Mouse (Mus musculus) limb, embryonic 11.5 days (tissue): ENCODE measurements around the gene Zfp160. TPM values are rescaled to one million over a fixed set of nuclear protein-coding genes. Genes with fewer than 3 reads are reported as not detected.

Source experiments
- ATAC-seq: fragments of 200-750 bp; cut with Nextera tagmentation; 2 replicates; pipeline ENCODE4 v1.8.0; 2017; ENCODE audit warnings: low read depth; ENCODE audit not compliant: insufficient number of reproducible peaks, low FRiP score, low TSS enrichment
- DNase-seq: peaks from one replicate; pipeline ENCODE4 v3.0.0-alpha.2; 2015; ENCODE audit warnings: low spot score
- H3K27ac ChIP-seq: fragments of 300-500 bp; sonication (generic); replicated peaks from 2 replicates; pipeline ENCODE4 v1.5.1; 2014; ENCODE audit warnings: low read depth, mild to moderate bottlenecking, low read length
- H3K27me3 ChIP-seq: fragments of 300-500 bp; sonication (generic); 2 replicates; pipeline ENCODE4 v1.6.1; 2014; ENCODE audit warnings: mild to moderate bottlenecking, low read length, mixed read lengths; ENCODE audit not compliant: control insufficient read depth, insufficient read depth
- H3K36me3 ChIP-seq: fragments of 300-500 bp; sonication (generic); 2 replicates; pipeline ENCODE4 v1.6.1; 2014; ENCODE audit warnings: mild to moderate bottlenecking, low read length, moderate library complexity, mixed read lengths; ENCODE audit not compliant: control insufficient read depth, insufficient read depth
- H3K4me1 ChIP-seq: fragments of 300-500 bp; sonication (generic); 2 replicates; pipeline ENCODE4 v1.6.1; 2014; ENCODE audit warnings: low read length, mixed read lengths; ENCODE audit not compliant: control insufficient read depth, insufficient read depth
- H3K4me2 ChIP-seq: fragments of 300-500 bp; sonication (generic); 2 replicates; pipeline ENCODE4 v1.6.1; 2014; ENCODE audit warnings: low read depth, mild to moderate bottlenecking, moderate library complexity; ENCODE audit not compliant: severe bottlenecking
- H3K4me3 ChIP-seq: fragments of 300-500 bp; sonication (generic); 2 replicates; pipeline ENCODE4 v1.5.1; 2014; ENCODE audit warnings: low read depth, low read length
- H3K9ac ChIP-seq: fragments of 300-500 bp; sonication (generic); 2 replicates; pipeline ENCODE4 v1.6.1; 2014; ENCODE audit warnings: mild to moderate bottlenecking, low read length
- H3K9me3 ChIP-seq: fragments of 300-500 bp; sonication (generic); 2 replicates; pipeline ENCODE4 v1.6.1; 2016; ENCODE audit warnings: low read length; ENCODE audit not compliant: control insufficient read depth
- WGBS: fragments of 180-500 bp; shearing (Covaris S2); extraction: QIAGEN DNeasy Blood & Tissue Kit; methylation state at CpG from one replicate; pipeline ENCODE4 v1.1.7; 2014; 5-methylcytosine and 5-hydroxymethylcytosine counted together
- polyA plus RNA-seq: library from polyadenylated mRNA; unstranded; fragments of >200 nt; fragmentation: Nextera tagmentation; extraction: Ambion mirVana; gene quantifications from 2 replicates; pipeline ENCODE4 v1.2.1, GENCODE M21; 2014

Gene Zfp160
- 20.2 and 22.4 TPM in 2 replicates for polyA plus RNA-seq

GRCm38 (mm10) chr17:21008382-21009331 lies at the start of gene Zfp160:
Zfp160 (plus strand) TSS chr17:21008903.
- Histone ChIP-seq H3K27me3 (no peaks in the 10 kb centered on the region), H3K4me1 (peaks cover 7% of the 10 kb centered on the region; the same call in 1 of the 2 replicates), H3K36me3 (peaks cover 2% of the 10 kb centered on the region; the same call in 1 of the 2 replicates), H3K4me3 (peak within 1 kb of the TSS; percentile 86), H3K27ac (peak within 1 kb of the TSS; percentile 57), H3K9me3 (no peaks in the 10 kb centered on the region), H3K9ac (peak within 1 kb of the TSS; percentile 91), H3K4me2 (peak within 1 kb of the TSS; percentile 79)
- peak; percentile 98 for ATAC-seq
- WGBS: 5% methylated on average over 36 of the region's 36 CpGs
- peak; percentile 87 for DNase-seq

- DNase-seq (no peak), ATAC-seq (no peak)
- H3K36me3 ChIP-seq: peaks cover 54% of the 10 kb centered on the region
- no peak overlapping the region for H3K4me3 ChIP-seq
- H3K9ac ChIP-seq: no peak overlapping the region
- WGBS: 95% methylated on average over 5 of the region's 5 CpGs
- no peaks in the 10 kb centered on the region for H3K9me3 ChIP-seq
- H3K4me1 ChIP-seq: no peaks in the 10 kb centered on the region
- no peak overlapping the region for H3K27ac ChIP-seq
- no peaks in the 10 kb centered on the region for H3K27me3 ChIP-seq
- H3K4me2 ChIP-seq: no peak overlapping the region
These were observed 48.3 kb upstream of the Zfp160 start for GRCm38 (mm10) chr17:20960386-20960785.

- 91% methylated on average over 4 of the region's 4 CpGs for WGBS
- no peak overlapping the region for H3K9ac ChIP-seq
- no peaks in the 10 kb centered on the region for H3K27me3 ChIP-seq
- H3K4me1 ChIP-seq: no peaks in the 10 kb centered on the region
- H3K27ac ChIP-seq: no peak overlapping the region
- ATAC-seq: no peak
- no peaks in the 10 kb centered on the region for H3K9me3 ChIP-seq
- H3K36me3 ChIP-seq: peaks cover 37% of the 10 kb centered on the region
- DNase-seq: no peak
- no peak overlapping the region for H3K4me3 ChIP-seq
- no peak overlapping the region for H3K4me2 ChIP-seq
These were observed 43.3 kb upstream of the Zfp160 start for GRCm38 (mm10) chr17:20965421-20965820.

GRCm38 (mm10) chr17:20966681-20967080 lies 42.0 kb upstream of the Zfp160 start:
- Histone ChIP-seq H3K36me3 (peaks cover 30% of the 10 kb centered on the region), H3K27me3 (no peaks in the 10 kb centered on the region), H3K9me3 (no peaks in the 10 kb centered on the region), H3K4me1 (no peaks in the 10 kb centered on the region), H3K9ac (no peak overlapping the region), H3K4me2 (no peak overlapping the region), H3K27ac (no peak overlapping the region), H3K4me3 (no peak overlapping the region)
- DNase-seq (no peak), ATAC-seq (no peak)

GRCm38 (mm10) chr17:20993716-20994115 lies 15.0 kb upstream of the Zfp160 start:
- ATAC-seq (no peak), DNase-seq (no peak)
- Histone ChIP-seq H3K4me3 (no peak overlapping the region), H3K36me3 (no peaks in the 10 kb centered on the region), H3K27ac (no peak overlapping the region), H3K27me3 (no peaks in the 10 kb centered on the region), H3K4me1 (no peaks in the 10 kb centered on the region), H3K4me2 (no peak overlapping the region), H3K9ac (no peak overlapping the region), H3K9me3 (no peaks in the 10 kb centered on the region)
- whole genome bisulfite sequencing: 78% methylated on average over 2 of the region's 2 CpGs

GRCm38 (mm10) chr17:20996364-20996763 lies 12.3 kb upstream of the Zfp160 start, which contains the start of gene Vmn1r233:
Vmn1r233 (minus strand) TSS chr17:20996464.
- Histone ChIP-seq H3K4me1 (no peaks in the 10 kb centered on the region), H3K27me3 (no peaks in the 10 kb centered on the region), H3K9me3 (no peaks in the 10 kb centered on the region), H3K4me3 (no peak within 1 kb of the TSS), H3K9ac (no peak within 1 kb of the TSS), H3K27ac (no peak within 1 kb of the TSS), H3K36me3 (no peaks in the 10 kb centered on the region), H3K4me2 (no peak within 1 kb of the TSS)
- DNase-seq (no peak), ATAC-seq (no peak)

GRCm38 (mm10) chr17:21009726-21010125 lies 1.0 kb downstream of the Zfp160 start:
- H3K27ac ChIP-seq: no peak overlapping the region

GRCm38 (mm10) chr17:21018410-21019080 lies 9.8 kb downstream of the Zfp160 start:
- H3K27ac ChIP-seq: no peak overlapping the region
- H3K4me2 ChIP-seq: no peak overlapping the region
- 85% methylated on average over 1 of the region's 1 CpGs for WGBS
- no peak overlapping the region for H3K9ac ChIP-seq
- no peak for DNase-seq
- H3K4me1 ChIP-seq: no peaks in the 10 kb centered on the region
- no peak overlapping the region for H3K4me3 ChIP-seq
- no peaks in the 10 kb centered on the region for H3K27me3 ChIP-seq
- no peak for ATAC-seq
- H3K36me3 ChIP-seq: peaks cover 14% of the 10 kb centered on the region
- no peaks in the 10 kb centered on the region for H3K9me3 ChIP-seq

More at GRCm38 (mm10) chr17:21009726-21010125, 1.0 kb downstream of the Zfp160 start:
- ATAC-seq: no peak
- WGBS: 30% methylated on average over 1 of the region's 1 CpGs
- no peak for DNase-seq
- H3K9me3 ChIP-seq: no peaks in the 10 kb centered on the region
- H3K4me3 ChIP-seq: peak overlapping the region; percentile 86
- H3K27me3 ChIP-seq: no peaks in the 10 kb centered on the region
- H3K9ac ChIP-seq: peak overlapping the region; percentile 91
- H3K4me1 ChIP-seq: peaks cover 7% of the 10 kb centered on the region; the same call in 1 of the 2 replicates
- peak overlapping the region; percentile 79 for H3K4me2 ChIP-seq
- H3K36me3 ChIP-seq: peaks cover 2% of the 10 kb centered on the region; the same call in 1 of the 2 replicates
